Mouse (Mus musculus): ENCODE results near the gene Adrm1.

Gene Adrm1

GRCm38 (mm10) chr2:180185686-180186085 lies 14.4 kb downstream of the Adrm1 start:
- DNase-seq = no peak

GRCm38 (mm10) chr2:180187362-180187761 lies 16.1 kb downstream of the Adrm1 start:
- DNase-seq = no peak

GRCm38 (mm10) chr2:180196610-180197322 lies 25.5 kb downstream of the Adrm1 start:
- DNase-seq = no peak

- no peak for DNase-seq
Observed at GRCm38 (mm10) chr2:180197323-180198037, 26.2 kb downstream of the Adrm1 start.

- DNase-seq = no peak
Observed at GRCm38 (mm10) chr2:180198782-180199181, 27.5 kb downstream of the Adrm1 start.

- DNase-seq = no peak
Observed at GRCm38 (mm10) chr2:180200681-180201080, 29.4 kb downstream of the Adrm1 start.

- DNase-seq = no peak
Observed at GRCm38 (mm10) chr2:180201303-180201702, 30.0 kb downstream of the Adrm1 start.

- DNase-seq = no peak
Observed at GRCm38 (mm10) chr2:180202263-180202662, 31.0 kb downstream of the Adrm1 start.

GRCm38 (mm10) chr2:180202805-180203204 lies 31.5 kb downstream of the Adrm1 start:
- no peak for DNase-seq

GRCm38 (mm10) chr2:180204501-180204900 lies 33.2 kb downstream of the Adrm1 start:
- DNase-seq = no peak

- no peak for DNase-seq
Observed at GRCm38 (mm10) chr2:180205083-180205955, 34.0 kb downstream of the Adrm1 start.

- no peak for DNase-seq
Observed at GRCm38 (mm10) chr2:180205956-180206280, 34.6 kb downstream of the Adrm1 start.

GRCm38 (mm10) chr2:180207840-180208239 lies 36.6 kb downstream of the Adrm1 start:
- no peak for DNase-seq

GRCm38 (mm10) chr2:180208976-180209375 lies 37.7 kb downstream of the Adrm1 start:
- no peak for DNase-seq

- no peak for DNase-seq
Observed at GRCm38 (mm10) chr2:180212255-180212654, 41.0 kb downstream of the Adrm1 start.

GRCm38 (mm10) chr2:180214352-180214978 lies 43.2 kb downstream of the Adrm1 start:
- DNase-seq = no peak

- DNase-seq = no peak
Observed at GRCm38 (mm10) chr2:180215011-180215461, 43.8 kb downstream of the Adrm1 start.

- DNase-seq = no peak
Observed at GRCm38 (mm10) chr2:180215951-180216350, 44.7 kb downstream of the Adrm1 start.

- DNase-seq = no peak
Observed at GRCm38 (mm10) chr2:180216921-180217320, 45.6 kb downstream of the Adrm1 start.

- peak; percentile 33 for DNase-seq
Observed at GRCm38 (mm10) chr2:180217587-180217986, 46.3 kb downstream of the Adrm1 start.

- DNase-seq = no peak
Observed at GRCm38 (mm10) chr2:180218241-180218640, 47.0 kb downstream of the Adrm1 start.

- no peak for DNase-seq
Observed at GRCm38 (mm10) chr2:180218677-180219076, 47.4 kb downstream of the Adrm1 start.
